Mouse (Mus musculus): Measurements from ENCODE around the gene Dock1. TPM values are rescaled to one million over a fixed set of nuclear protein-coding genes. Genes with fewer than 3 reads are reported as not detected.

Gene Dock1
- polyA plus RNA-seq (2016; fragmentation: Nextera tagmentation; extraction: Ambion mirVana), result 36.3 and 44.5 TPM in 2 replicates

- DNase-seq (ENCODE audit: low spot score), result peak; percentile 86
- H3K9me3 ChIP-seq (replicated peaks), result no peaks in the 10 kb centered on the region
- peak within 1 kb of the TSS; percentile 98 for H3K27ac ChIP-seq
- peak within 1 kb of the TSS; percentile 80 for H3K4me3 ChIP-seq
- H3K4me1 ChIP-seq, result peaks cover 47% of the 10 kb centered on the region
- peaks cover 9% of the 10 kb centered on the region for H3K36me3 ChIP-seq
- 2% methylated on average over 75 of the region's 77 CpGs for WGBS
- H3K27me3 ChIP-seq (ENCODE audit: low read depth, poor library complexity, severe bottlenecking), result no peaks in the 10 kb centered on the region; the same call in 1 of the 2 replicates
Measured at GRCm38 (mm10) chr7:134670312-134671002, at the start of gene Dock1. TSS of gene Dock1 (plus strand) at chr7:134670654.

DNA sequence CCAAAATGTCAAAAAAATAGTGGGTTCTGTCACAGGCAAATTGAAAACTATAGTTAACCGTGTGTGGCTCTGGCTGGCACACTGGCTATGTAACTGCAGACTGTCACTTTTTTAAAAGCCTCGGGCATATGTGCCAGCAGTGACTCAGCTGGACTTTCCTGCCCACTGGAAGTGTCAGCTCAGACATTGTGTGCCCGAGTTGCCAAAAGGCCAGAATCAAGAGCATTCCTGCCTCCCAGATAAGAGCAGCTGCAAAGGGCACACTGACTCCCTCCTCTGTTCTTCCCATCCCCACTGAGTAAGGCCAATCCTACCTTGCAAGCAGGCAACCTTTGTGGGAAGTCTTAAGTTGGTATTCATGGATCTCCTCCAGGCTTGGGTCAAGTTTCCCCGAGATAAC lies 42.5 kb upstream of the Dock1 start:
- Histone ChIP-seq H3K27me3 (ENCODE audit: low read depth, poor library complexity, severe bottlenecking) (no peaks in the 10 kb centered on the region), H3K4me3 (no peak overlapping the region), H3K27ac (no peak overlapping the region), H3K4me1 (no peaks in the 10 kb centered on the region), H3K9me3 (replicated peaks) (no peaks in the 10 kb centered on the region), H3K36me3 (no peaks in the 10 kb centered on the region)
- WGBS, result 89% methylated on average over 4 of the region's 4 CpGs
- no peak for DNase-seq (ENCODE audit: low spot score)

GRCm38 (mm10) chr7:134650246-134650830 lies 20.1 kb upstream of the Dock1 start:
- Histone ChIP-seq H3K27ac (no peak overlapping the region), H3K4me3 (no peak overlapping the region), H3K9me3 (replicated peaks) (no peaks in the 10 kb centered on the region), H3K27me3 (ENCODE audit: low read depth, poor library complexity, severe bottlenecking) (no peaks in the 10 kb centered on the region), H3K36me3 (no peaks in the 10 kb centered on the region), H3K4me1 (no peaks in the 10 kb centered on the region)
- DNase-seq (ENCODE audit: low spot score), result no peak
- 87% methylated on average over 8 of the region's 8 CpGs for whole genome bisulfite sequencing

- Histone ChIP-seq H3K4me3 (no peak overlapping the region), H3K36me3 (no peaks in the 10 kb centered on the region), H3K27me3 (ENCODE audit: low read depth, poor library complexity, severe bottlenecking) (no peaks in the 10 kb centered on the region), H3K27ac (no peak overlapping the region), H3K4me1 (no peaks in the 10 kb centered on the region), H3K9me3 (replicated peaks) (no peaks in the 10 kb centered on the region)
- no peak for DNase-seq (ENCODE audit: low spot score)
- 69% methylated on average over 3 of the region's 3 CpGs for WGBS
Measured at GRCm38 (mm10) chr7:134651071-134651470, 19.4 kb upstream of the Dock1 start.

DNA sequence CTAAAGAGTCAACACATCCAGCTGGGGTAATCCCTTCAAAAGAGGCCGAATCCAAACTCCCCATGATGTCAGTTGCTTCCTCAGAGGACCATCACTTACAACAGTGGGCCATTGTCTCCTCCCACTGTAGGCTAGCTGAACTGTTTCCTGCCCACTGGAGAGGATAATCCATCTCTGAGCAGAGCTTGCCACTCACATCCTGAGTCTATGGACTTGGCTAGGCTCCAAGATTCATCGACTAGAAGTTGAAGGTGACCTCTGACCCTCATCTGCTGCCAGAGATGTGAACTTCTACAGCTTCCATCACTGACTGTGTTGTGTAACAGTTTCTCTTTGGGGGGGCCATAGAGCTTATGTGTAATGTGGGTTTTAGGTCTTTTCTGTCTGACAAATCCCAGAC lies 7.2 kb upstream of the Dock1 start:
- Histone ChIP-seq H3K27me3 (ENCODE audit: low read depth, poor library complexity, severe bottlenecking) (no peaks in the 10 kb centered on the region), H3K36me3 (no peaks in the 10 kb centered on the region), H3K27ac (no peak overlapping the region), H3K4me3 (no peak overlapping the region), H3K9me3 (replicated peaks) (no peaks in the 10 kb centered on the region; the same call in 1 of the 2 replicates), H3K4me1 (no peaks in the 10 kb centered on the region; the same call in 1 of the 2 replicates)
- 58% methylated on average over 2 of the region's 2 CpGs for WGBS
- no peak for DNase-seq (ENCODE audit: low spot score)

- 75% methylated on average over 5 of the region's 5 CpGs for WGBS
- H3K27ac ChIP-seq, result no peak overlapping the region
- DNase-seq (ENCODE audit: low spot score), result no peak
Measured at GRCm38 (mm10) chr7:134665642-134666282, 4.7 kb upstream of the Dock1 start.

GRCm38 (mm10) chr7:134667271-134667702 lies 3.2 kb upstream of the Dock1 start:
- H3K9me3 ChIP-seq (replicated peaks), result no peaks in the 10 kb centered on the region
- H3K27ac ChIP-seq, result no peak overlapping the region
- no peaks in the 10 kb centered on the region for H3K36me3 ChIP-seq
- peaks cover 24% of the 10 kb centered on the region for H3K4me1 ChIP-seq
- 91% methylated on average over 4 of the region's 4 CpGs for WGBS
- no peak overlapping the region for H3K4me3 ChIP-seq
- no peaks in the 10 kb centered on the region; the same call in 1 of the 2 replicates for H3K27me3 ChIP-seq (ENCODE audit: low read depth, poor library complexity, severe bottlenecking)
- no peak for DNase-seq (ENCODE audit: low spot score)

More at GRCm38 (mm10) chr7:134665642-134666282, 4.7 kb upstream of the Dock1 start:
- no peaks in the 10 kb centered on the region for H3K9me3 ChIP-seq (replicated peaks)
- H3K4me1 ChIP-seq, result peaks cover 10% of the 10 kb centered on the region
- H3K36me3 ChIP-seq, result no peaks in the 10 kb centered on the region
- no peak overlapping the region for H3K4me3 ChIP-seq
- no peaks in the 10 kb centered on the region; the same call in 1 of the 2 replicates for H3K27me3 ChIP-seq (ENCODE audit: low read depth, poor library complexity, severe bottlenecking)

DNA sequence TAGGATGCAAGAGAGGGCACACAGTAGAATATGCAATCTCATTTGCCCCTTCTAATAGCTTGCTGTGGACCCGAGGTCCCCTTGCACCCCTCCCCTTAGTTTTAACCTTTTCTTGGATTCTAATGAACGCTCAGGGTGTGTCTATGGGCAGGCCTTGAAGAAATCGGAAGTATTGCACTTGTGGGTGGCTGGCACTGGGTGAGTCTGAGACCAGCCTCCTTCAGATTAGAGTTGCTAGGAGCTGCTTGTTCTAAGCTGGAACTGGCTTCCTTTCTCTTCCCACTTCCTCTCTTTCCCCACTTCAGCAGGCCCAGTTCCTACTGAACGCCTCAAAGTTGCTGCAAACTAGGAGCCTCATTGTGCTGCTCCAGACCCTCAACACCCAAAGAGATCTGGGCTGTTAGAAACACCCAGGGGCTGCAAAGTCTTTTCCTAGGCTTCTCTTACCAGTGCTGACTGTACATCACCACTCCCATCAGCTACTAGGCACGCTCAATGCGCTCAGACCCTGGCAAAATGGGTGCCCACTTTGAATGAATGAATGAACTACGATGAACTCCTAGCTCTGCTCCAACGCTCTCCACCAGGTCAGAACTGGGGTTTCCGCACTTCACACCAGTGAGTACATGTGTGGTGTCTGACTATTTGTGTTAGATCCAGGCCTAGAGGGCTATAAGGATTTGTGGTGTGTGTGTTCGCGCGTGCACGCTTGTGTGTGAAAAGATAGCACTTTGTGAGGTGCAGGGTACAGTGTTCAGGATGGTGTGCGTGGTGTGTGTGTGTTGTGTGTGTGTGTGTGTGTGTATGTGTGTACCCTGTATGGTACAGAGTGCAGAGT lies 761 bp upstream of the Dock1 start:
- Histone ChIP-seq H3K4me3 (peak overlapping the region; percentile 80), H3K27me3 (ENCODE audit: low read depth, poor library complexity, severe bottlenecking) (no peaks in the 10 kb centered on the region; the same call in 1 of the 2 replicates), H3K4me1 (peaks cover 47% of the 10 kb centered on the region), H3K36me3 (peaks cover 9% of the 10 kb centered on the region), H3K9me3 (replicated peaks) (no peaks in the 10 kb centered on the region), H3K27ac (peak overlapping the region; percentile 98)
- 92% methylated on average over 14 of the region's 14 CpGs for WGBS
- no peak for DNase-seq (ENCODE audit: low spot score)

- DNase-seq (ENCODE audit: low spot score), result peak; percentile 77
- Histone ChIP-seq H3K4me1 (peaks cover 47% of the 10 kb centered on the region), H3K4me3 (peak overlapping the region; percentile 80), H3K27me3 (ENCODE audit: low read depth, poor library complexity, severe bottlenecking) (no peaks in the 10 kb centered on the region; the same call in 1 of the 2 replicates), H3K36me3 (peaks cover 9% of the 10 kb centered on the region), H3K27ac (peak overlapping the region; percentile 98), H3K9me3 (replicated peaks) (no peaks in the 10 kb centered on the region)
- WGBS, result 1% methylated on average over 28 of the region's 28 CpGs
Measured at GRCm38 (mm10) chr7:134671003-134671461, 578 bp downstream of the Dock1 start.

GRCm38 (mm10) chr7:134671467-134671901 lies 1.0 kb downstream of the Dock1 start:
- Histone ChIP-seq H3K4me3 (peak overlapping the region; percentile 80), H3K9me3 (replicated peaks) (no peaks in the 10 kb centered on the region), H3K4me1 (peaks cover 47% of the 10 kb centered on the region), H3K27me3 (ENCODE audit: low read depth, poor library complexity, severe bottlenecking) (no peaks in the 10 kb centered on the region; the same call in 1 of the 2 replicates), H3K27ac (peak overlapping the region; percentile 98), H3K36me3 (peaks cover 9% of the 10 kb centered on the region)
- no peak for DNase-seq (ENCODE audit: low spot score)
- WGBS, result 26% methylated on average over 7 of the region's 7 CpGs

- WGBS, result 86% methylated on average over 5 of the region's 5 CpGs
- Histone ChIP-seq H3K4me1 (peaks cover 63% of the 10 kb centered on the region), H3K27me3 (ENCODE audit: low read depth, poor library complexity, severe bottlenecking) (no peaks in the 10 kb centered on the region; the same call in 1 of the 2 replicates), H3K36me3 (peaks cover 12% of the 10 kb centered on the region), H3K27ac (no peak overlapping the region), H3K9me3 (replicated peaks) (no peaks in the 10 kb centered on the region), H3K4me3 (no peak overlapping the region)
- DNase-seq (ENCODE audit: low spot score), result no peak
Measured at GRCm38 (mm10) chr7:134673135-134673534, 2.7 kb downstream of the Dock1 start.

- 87% methylated on average over 9 of the region's 9 CpGs for WGBS
- Histone ChIP-seq H3K9me3 (replicated peaks) (no peaks in the 10 kb centered on the region), H3K27ac (no peak overlapping the region), H3K4me3 (no peak overlapping the region), H3K4me1 (peaks cover 71% of the 10 kb centered on the region), H3K27me3 (ENCODE audit: low read depth, poor library complexity, severe bottlenecking) (no peaks in the 10 kb centered on the region; the same call in 1 of the 2 replicates), H3K36me3 (peaks cover 16% of the 10 kb centered on the region)
- no peak for DNase-seq (ENCODE audit: low spot score)
Measured at GRCm38 (mm10) chr7:134673952-134674351, 3.5 kb downstream of the Dock1 start.

Data from limb, embryonic 10.5 days (tissue).